Mouse (Mus musculus) yolk sac, embryonic 10.5 days (tissue): ENCODE measurements around the gene Yipf3.

Experiments
- DNase-seq: peaks from one replicate; pipeline ENCODE4 v3.0.0-alpha.2; 2017; ENCODE audit warnings: low spot score

Gene Yipf3

DNA sequence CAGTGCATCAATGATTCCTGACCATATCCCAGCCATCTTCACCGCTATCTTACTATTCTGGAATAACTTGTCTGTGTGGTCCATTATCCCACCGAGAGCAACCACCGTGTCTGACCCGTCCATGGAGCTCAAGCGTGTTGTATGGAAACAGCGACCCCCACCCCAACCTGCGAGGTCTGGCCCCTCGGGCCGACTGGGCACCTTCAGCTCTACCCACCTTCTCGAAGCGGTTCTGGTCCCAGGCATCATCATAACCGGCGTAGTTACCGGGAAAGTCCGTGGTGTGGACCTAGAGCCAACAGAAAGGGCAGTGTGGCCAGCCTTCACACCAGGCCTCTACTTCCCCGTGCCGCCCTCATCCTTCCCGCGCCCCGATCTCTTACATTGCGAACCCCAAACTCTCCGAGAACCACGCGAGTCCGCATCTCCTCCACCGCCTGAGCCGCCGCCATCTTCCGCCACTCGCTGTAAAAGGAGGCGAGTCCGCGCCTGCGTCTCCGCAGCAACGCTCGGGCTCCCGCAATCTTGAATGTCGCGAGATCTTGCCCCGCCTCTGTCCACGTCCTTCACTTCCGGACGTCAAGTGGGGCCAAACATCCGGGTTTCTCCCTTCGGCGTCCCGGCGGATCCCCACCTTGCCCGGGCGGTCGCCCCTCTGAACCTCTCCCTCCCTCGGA lies at the start of gene Yipf3, which contains the start of gene Polr1c:
Yipf3 (plus strand) TSS at position 569 of the 677 bp plus-strand sequence.
Polr1c (minus strand) TSS at position 543 of the 677 bp plus-strand sequence.
- peak; percentile 94 for DNase-seq

DNA sequence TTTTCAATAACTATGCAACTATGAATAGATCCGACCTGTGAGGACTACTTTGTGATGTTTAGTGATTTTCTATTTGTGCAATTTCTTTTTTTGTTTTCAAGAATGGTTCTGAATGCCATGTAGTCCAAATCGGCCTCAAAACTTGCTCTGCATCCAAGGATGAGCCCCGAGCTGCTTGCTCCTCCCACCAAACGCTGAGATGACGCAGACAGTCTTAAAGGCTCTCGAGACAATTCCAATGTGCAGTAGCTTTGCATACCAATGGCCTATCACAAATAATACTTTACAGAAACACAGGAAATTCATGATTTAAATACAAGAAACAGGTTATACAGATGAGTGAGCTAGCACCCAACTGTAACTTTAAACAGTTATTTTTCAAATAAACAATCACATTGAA lies 46.7 kb upstream of the Yipf3 start:
- no peak for DNase-seq

DNA sequence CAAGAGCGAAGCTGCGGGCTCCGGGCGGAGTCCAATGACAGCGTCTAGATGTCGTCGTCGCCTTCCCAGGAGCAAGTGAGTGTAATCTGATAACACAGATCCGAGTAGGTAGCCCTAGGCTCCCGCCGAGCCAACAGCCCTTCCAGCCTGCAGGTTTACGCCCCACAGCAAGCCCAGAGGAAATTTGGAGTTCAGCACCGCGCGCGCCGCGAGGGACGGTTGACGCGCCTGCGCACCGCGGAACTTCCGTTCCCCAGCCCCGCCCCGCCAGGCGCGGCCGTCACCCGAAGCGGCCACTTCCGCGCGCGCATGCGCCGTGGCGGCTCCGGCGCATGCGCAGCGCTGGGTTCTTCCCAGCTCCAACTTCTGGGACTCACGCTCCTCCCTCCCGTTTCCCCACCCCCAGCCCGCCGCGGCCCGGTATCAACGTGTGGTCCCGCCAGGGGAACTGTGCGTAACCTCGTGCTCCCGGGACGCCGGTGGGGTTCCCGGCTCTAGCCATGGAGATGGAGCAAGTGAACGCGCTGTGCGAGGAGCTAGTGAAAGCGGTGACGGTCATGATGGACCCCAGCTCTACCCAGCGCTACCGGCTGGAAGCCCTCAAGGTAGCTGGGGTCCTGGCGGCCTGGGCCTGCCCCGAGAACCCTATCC lies 45.3 kb upstream of the Yipf3 start, which contains the start of the genes Polh and Xpo5:
Polh (minus strand) TSS at position 225 of the 651 bp plus-strand sequence.
Xpo5 (plus strand) TSS at position 362 of the 651 bp plus-strand sequence.
- DNase-seq, result peak; percentile 94

DNA sequence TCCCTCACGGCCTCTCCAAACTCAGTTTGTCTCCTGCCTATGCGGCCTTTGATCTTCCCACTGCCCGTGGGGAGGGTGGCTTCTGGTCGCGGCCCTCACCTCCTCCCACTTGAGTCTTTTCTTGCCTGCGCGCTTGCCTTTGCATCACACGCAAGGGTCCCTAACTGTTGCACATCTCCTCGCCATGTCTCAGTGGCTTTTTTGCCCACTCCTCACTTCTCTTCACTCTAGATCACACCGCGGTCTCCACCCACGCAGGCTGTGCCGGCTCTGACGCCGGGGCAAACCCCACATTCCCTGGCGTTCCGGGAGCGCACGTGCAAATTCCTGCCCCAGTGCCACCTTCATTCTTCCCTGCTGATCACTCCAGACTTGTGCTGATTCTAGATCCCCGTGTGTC lies 44.8 kb upstream of the Yipf3 start:
- no peak for DNase-seq

DNA sequence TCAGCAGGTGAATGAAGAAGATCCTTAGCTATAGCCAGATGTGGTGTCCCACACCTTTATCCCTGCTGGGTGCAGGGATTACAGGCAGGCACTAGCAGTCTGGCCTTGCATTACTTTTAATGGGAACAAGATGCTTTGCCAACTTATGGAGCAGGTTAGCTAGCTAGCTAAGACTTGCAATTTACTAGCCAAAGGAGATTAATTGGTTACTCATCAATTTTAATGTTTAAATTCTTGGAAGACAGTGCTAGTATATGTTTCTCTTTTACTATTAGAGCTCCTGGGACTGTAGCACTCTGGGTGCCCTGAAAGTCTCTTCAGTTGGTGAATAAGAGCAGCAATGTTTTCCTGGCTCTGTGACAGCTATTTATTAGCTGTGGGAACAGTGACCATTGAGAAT lies 41.2 kb upstream of the Yipf3 start:
- DNase-seq, result no peak

DNA sequence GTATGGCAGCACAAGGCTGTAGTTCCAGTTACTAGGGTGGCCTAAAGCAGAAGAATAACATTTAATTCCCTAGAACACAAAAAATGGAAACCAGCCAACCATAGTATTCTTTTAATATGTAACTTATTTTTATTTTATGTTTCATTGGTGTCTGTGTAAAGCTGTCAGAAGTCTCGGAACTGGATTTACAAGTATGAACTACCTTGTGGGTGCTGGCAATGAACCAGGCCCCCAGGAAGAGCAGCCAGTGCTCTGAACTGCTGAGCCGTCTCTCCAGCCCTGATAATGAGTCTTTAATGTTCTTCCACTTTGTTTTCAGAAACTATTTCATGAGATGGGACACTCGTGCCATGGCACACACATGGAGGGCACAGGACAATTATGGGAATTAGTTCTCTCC lies 37.3 kb upstream of the Yipf3 start:
- no peak for DNase-seq

DNA sequence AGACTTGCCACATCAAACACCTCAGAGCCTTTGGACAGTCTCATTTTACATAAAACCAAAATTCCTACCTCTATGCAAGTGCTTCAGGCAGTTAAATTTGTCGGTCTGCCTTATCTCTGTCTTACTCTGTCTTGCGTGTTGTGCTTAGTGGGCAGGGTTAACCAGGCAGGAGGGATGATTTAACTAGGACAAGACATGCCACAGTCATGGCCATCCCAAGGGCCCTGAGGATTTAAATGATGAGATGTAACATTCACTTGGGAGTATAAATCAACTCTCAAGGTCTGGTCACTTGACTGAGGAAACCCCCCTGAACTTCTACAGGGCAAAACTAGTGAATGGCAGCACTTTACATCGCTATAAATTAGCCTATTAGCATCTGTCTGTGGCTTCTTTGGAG lies 26.3 kb upstream of the Yipf3 start:
- no peak for DNase-seq

DNA sequence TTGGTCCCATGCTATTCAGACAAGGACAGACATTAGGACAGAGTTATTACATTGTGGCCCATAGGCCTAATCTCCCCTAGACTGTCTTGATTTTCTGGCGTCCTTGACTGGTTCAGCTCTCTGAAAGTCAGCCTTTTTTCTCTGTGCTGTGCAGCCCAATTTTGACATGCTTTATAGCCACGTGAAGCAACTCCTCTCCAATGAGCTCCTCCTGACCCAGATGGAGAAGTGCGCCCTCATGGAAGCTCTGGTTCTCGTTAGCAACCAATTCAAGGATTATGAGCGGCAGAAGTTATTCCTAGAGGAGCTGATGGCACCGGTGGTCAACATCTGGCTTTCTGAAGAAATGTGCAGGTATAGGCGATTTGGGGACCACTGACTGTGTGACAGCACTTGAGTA lies 20.3 kb upstream of the Yipf3 start:
- no peak for DNase-seq

DNA sequence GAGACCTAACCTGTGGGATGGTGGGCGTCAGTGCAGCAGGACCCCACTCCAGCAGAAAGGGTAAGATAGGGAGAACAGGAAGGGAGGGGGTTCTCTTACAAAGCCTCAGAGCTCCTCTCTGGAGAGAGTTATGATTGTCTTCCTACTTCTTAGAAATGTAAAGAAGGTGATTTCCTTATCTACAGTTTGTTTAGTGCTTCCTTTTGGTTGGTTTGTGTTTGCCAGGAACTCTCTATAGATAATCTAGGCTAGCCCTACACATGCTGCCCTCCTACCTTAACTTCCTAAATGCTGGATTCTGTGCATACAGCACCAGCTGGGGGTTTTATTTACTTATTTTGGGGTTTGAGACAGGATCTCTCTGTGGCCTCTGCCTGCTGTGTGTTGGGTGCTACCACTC lies 11.8 kb upstream of the Yipf3 start:
- no peak for DNase-seq

DNA sequence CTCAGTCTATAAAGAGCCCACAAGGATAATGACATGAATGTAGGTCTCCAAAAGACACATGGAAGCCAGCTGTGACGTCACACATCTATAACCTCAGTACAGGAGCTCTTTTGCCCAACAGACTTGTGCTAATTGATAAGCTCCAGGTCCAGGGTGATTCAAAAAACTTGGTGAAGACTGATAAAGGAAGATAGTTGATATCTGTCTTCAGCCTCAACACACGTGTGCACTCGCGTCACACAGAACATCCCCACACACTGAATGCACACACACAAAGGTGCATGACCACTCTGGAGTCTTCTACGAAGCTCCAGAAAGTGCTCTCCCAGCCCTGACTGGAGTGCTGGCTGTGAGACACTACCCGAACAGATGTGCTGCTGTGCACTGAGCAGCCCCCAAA lies 10.8 kb upstream of the Yipf3 start:
- no peak for DNase-seq

DNA sequence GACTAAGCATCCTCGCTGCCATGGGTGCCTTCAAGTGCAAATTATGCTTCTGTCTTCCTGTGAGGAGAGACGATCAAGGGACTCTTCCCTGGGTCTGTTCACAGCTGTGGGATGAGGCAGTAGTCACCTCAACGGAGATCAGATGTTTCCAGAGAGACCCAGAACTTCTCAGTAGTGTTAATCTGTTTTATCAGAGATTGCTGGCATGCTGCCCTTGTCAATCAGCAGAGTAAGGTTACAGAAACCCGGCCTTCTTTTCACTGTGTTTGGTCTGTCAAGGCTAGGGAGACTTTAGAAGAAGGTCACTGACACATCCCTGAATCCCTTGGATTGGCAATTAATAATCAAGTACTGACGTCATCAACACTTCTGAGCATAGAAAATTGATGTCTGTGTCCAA lies 10.4 kb upstream of the Yipf3 start:
- DNase-seq, result no peak

DNA sequence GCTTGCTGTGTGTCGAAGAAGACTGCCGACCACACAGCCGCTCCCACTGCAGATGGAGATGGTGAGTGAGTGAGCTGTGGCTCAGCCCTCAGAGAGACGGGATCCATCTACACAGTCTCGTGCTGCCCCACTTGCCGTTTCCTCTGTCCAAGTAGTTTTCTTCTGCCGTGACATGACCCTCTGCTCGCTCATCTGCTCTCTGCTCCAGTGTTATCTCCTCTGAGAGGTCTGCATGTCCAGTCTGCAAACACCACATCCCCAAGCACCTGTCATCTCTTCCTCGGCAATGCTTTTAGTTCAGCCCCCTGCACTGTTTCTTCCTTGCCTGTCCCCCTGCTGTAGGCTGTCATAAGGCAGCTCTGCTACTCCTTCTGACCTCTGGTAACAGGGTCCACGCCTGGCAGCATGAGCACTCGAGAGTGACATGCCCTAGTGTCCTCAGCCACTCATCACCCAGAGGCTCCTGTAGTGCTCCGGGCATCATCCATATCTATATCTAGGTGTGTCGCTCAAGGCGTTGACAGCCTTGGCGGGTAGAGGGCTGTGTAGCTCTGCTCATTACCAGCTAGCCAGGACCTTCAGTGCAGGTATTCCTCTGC lies 8.3 kb upstream of the Yipf3 start:
- no peak for DNase-seq

DNA sequence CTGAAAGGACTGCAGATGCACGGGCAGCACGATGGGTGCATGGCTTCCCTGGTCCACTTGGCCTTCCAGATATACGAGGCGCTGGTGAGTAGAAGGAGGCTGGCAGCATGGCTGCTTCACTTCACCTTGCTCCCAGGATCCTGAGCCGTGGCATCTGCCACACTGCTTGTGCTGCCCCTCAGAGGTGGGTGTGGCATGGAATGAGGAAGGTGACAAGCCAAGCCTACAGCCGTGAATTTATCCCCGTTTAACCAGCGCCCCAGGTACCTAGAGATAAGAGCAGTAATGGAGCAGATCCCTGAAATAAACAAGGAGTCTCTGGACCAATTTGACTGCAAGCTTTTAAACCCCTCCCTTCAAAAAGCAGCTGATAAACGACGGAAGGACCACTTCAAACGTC lies 6.4 kb upstream of the Yipf3 start:
- no peak for DNase-seq

DNA sequence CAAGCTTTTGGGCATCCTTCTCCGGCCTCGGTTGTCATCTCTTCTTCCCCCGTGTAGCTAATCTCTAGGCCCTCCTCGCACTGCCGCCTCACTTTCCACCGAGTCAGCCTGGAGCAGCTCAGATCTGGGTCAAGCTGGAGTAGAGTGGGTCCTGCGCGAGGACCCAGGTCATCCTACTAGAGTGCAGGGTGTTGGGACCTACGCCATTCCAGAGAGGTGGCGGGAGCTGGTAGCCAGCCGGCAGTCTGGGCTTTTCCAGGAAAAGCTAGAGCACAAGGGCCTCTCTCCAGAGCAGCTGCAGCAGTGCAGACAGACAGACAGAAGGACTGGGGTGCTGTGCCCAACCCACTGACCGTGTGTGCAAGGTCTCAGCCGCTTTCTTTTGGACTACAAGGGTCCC lies 5.6 kb upstream of the Yipf3 start:
- DNase-seq, result no peak

DNA sequence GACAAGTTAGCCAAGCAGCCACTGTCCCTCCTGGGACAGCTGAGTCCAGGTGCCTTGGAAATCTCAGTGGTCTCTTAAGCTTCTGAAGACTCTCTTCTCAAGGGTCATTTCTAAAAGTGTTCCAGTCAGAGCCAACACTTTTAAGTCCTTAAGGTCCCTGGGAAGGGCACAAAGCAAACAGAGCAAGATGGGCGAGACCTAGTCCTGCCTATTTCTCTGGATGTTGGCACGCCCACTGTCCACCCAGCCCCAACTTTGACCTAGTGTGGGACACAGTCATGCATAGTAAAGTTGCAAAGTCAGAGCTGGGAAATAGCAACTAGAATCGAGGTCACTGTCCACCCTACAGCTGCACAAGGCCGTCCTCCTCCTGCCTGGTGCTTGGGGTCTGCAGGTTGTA lies 4.9 kb upstream of the Yipf3 start:
- no peak for DNase-seq

DNA sequence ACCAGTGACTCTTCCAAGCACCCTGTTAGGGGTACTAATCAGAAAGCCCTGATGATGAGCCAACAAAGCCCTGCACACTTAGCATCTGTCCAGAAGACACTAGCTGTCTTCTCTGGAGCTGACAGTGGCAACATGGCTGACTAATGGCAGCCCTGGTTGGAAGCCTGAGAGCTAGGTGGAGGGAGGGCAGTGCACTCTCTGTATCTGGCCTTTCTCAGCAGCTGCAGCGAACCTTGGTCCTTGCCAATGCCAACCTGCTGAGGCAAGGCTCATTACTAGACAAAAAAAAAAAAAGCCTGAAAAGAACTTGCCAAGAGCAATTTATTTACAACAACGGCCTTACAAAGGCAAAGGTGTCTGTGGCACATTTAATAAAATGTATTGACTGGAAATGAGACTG lies 4.3 kb upstream of the Yipf3 start:
- no peak for DNase-seq

DNA sequence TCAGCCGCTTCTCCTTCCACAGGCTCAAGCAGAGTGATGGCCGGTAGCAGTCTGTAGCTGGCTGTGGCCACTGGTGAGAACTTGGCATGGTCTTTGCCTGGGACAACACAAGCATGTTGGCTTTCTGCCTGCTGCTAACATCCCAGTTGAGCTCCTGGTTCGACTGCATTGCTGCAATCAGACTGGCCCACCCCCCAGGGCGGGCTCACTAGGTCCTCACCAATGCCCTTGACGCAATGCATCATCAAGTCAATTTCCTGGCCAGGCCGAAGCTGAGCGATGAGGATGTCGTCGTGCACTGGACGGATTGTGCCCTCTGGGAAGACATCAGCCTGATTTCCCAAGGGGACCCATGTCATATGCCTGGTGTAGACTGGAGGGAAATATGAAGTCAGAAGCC lies 3.3 kb upstream of the Yipf3 start:
- no peak for DNase-seq

DNA sequence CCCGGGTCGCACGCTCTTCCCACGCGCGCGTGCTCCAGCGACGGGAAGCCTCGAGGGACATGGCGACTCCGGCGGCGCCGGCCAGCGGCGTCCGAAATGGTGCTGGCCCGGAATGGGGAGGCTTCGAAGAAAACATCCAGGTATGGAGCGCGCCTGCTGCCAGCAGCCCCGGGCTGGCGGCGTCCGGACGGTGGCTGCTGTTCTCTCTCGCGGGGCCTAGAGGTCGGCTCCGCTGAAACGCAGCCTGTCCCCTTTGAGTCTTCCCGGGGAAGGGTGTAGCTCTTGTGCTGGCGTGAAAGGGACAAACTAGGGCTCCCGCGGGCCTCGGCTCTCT lies 276 bp downstream of the Yipf3 start:
- no peak for DNase-seq

DNA sequence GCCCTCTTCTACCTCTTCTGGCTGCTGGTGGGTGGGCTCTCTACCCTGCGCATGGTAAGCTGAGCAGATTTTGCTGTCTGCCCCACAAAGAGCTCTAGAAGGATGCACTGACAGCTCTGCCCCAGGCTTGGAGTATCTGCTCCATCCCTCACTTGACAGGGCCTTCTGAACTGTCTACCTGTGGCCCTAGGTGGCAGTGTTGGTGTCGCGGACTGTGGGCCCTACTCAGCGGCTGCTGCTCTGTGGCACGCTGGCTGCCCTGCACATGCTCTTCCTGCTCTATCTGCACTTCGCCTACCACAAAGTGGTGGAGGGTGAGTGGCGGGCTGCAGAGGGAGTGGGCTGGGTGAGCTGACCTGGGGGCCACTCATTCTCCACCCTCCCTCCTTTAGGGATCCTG lies 3.3 kb downstream of the Yipf3 start:
- DNase-seq, result no peak

DNA sequence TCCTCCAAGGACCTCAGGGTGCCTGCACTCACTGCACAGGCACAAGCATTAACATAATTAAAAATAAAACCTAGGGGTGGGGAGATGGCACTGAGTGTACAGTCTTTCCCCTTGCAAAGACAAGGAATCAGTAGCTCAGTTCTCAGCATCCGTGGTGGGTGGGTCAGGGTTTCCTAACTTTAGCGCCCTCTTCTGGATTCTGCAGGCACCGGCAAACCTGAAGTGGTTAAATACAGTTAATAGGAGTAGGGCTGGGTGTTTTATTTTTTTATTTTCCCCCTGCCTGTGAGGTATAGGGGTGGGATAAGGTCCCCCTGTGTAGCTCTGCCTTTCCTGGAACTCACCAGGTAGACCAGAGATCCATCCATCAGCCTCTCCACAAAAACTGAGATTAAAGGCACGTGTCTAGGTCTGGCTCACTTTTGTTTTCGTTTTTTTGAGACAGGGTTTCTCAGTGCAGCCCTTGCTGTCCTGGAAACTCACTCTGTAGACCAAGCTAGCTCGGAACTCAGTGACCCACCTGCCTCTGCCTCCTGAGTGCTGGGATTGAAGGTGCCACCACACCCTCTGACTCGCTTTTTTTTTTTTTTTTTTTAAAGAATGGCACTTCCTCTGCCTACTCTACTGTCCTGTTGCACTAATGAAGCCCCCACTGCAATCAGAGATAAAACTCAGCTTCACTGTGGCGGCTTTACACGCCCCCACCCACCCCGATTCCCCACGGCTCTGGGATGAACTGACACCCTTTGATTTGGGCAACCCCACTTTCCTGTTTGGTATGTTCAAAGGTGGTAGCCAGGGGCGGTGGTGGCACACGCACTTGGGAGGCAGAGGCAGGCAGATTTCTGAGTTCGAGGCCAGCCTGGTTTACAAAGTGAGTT lies 4.9 kb downstream of the Yipf3 start:
- no peak for DNase-seq

DNA sequence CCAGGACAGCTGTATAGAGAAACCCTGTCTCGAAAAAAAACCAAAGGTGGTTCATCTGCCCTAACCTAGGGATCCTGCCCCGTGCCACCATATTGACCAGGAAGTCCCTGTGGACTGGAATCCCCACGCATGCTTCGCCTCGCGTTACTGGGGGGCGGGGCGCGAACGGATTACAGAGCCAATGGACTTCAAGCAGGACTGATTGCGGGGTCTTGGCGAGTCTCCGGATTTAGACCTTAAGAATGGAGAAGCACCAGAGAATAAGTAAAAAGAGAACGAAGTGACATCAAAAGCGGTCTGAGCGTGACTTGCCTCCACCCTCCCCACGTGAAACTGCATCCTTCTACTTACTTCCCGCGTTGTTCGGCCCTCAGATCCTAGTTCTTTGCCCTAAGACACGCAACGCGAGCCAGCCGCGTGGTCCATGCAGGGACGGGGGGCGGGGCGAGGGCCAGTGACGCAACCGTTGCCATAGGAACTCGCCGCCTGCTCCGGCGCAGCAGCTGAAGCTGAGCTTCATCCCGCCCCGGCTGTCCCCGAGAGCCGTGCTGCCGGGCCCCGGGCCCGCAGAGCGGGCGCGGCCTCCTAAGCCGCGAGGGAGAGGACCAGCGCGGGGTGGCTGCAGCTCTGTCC lies 5.7 kb downstream of the Yipf3 start, which contains the start of gene Lrrc73:
Lrrc73 (plus strand) TSS at position 80 of the 633 bp plus-strand sequence.
- DNase-seq, result peak; percentile 86

DNA sequence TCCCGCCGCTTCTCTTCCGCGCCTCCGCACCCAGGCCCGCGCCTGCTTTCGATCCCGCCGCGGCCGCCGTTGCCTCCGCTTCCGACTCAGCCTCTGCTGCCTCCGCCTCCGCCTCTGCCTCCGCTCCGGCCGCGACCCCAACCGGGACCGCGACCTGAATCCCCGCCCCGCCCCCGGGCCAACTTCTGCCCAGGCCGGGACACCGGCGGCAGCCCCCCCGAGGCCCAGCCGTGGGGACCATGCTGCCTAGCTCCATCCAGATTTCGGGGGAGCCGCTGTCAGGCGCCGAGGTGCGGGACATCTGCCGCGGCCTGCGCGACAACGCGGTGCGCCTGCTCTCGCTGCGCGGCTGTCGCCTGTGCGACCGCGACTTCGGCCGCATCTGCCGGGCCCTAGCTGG lies 6.2 kb downstream of the Yipf3 start:
- DNase-seq, result peak; percentile 48
